Mouse (Mus musculus) adrenal gland (tissue): ENCODE results near the gene Get4.

Source experiments
- intact Hi-C: fragments of 180-260 bp; cut with DNase I; formaldehyde crosslinking; loops from one replicate; pipeline ENCODE4 v1.15.1; 2025
- long read RNA-seq, 2 experiments: library from polyadenylated mRNA; unstranded; transcript quantifications; one replicate each; pipeline ENCODE4 v2.0.0; 2020; ENCODE audit warnings: borderline replicate concordance in 1 of 2; ENCODE audit not compliant: insufficient replicate concordance in 1 of 2

Gene Get4
- long read RNA-seq, experiment 1, transcript Get4-202 (9 exons, 1,180 nt), result minor isoform, 23 of 131 reads
- long read RNA-seq, experiment 1, transcript Get4-201 (9 exons, 2,107 nt), result major isoform, 85 of 131 reads
- long read RNA-seq, experiment 1, partial matches to known transcripts, result 5 of 131 reads
- long read RNA-seq, experiment 1, other reads (novel, unspliced or antisense), result 17 of 131 reads
- long read RNA-seq, experiment 2, transcript Get4-202 (9 exons, 1,180 nt), result minor isoform, 12 of 108 reads
- long read RNA-seq, experiment 2, transcript Get4-201 (9 exons, 2,107 nt), result major isoform, 68 of 108 reads
- long read RNA-seq, experiment 2, partial matches to known transcripts, result 5 of 108 reads
- long read RNA-seq, experiment 2, other reads (novel, unspliced or antisense), result 23 of 108 reads

DNA sequence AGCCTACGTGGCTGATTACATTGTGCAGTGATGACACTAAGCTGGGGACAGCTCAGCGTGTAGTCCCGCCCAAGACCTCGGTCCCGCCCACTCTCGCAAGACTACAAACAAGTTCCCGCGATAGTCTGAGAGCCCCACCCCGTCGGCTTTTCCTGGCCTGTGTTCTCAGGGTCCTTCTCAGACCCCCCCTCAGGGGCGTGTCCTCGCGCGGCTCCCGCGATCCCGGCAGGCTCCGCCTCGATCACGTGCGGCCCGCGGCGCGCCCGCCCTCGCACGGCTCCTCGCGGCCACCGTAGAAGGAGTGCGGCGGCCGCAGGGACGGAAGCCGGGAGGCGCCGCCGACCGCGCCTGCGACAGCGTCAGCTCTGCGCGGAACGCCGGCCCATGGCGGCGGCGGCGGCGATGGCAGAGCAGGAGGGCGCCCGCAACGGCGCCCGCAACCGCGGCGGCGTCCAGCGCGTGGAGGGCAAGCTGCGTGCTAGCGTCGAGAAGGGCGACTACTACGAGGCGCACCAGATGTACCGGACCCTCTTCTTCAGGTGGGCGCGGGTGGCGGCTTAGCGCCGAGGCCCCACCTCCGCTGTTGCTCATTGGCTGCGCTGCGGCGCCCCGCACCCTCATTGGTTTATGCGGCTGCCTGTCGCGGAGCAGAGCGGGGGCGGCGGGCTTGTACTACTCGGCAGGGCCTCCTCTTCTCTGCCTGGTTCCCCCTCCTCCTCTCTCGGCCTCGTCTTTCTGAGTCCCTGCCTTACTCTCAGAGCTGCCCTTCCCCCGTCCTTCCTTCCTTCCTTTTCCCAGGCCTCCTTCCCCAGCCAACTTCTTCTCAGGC lies at the start of gene Get4:
Get4 (plus strand) TSS at position 244 of the 829 bp plus-strand sequence.
- intact Hi-C loops, result no loop called here

DNA sequence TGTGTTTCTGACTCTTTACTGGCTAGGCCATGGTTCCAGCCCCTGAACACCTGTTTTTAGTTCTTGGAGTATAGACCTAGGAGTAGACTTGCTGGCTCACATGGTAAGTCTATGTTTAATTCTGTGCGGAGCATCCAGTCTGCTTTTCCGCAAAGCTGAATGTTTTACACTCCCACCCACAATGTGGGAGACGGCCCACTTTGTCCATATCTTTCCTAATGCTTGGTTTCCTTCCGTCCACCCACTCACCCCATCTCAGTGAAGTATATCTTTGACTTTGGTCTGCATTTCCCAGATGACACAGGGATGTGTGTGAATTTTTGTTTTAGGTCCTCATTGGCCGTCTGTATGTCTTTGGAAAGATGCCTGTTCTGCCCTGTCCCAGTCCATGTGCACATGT lies 48.8 kb upstream of the Get4 start:
- intact Hi-C loops, result no loop called here

DNA sequence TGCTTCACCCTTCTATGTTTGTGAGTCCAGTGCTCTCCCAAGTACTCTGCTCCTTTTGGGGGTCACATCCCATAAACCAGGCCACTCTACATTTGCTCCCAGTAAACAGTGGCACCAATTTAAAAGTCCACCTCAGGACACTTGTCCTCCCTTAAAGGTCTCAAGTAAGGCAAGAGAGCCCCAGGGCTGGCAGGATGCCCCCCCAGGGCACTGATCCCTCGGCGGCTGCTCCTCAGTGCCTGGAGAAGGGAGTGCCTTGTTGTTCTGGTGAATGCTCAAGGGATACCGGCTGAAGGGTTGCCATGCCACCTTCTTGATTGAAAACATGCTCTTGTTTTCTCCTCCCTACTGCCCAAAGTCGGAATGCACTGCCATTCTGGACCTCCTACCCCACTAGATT lies 46.0 kb upstream of the Get4 start:
- intact Hi-C loops, result no loop called here

DNA sequence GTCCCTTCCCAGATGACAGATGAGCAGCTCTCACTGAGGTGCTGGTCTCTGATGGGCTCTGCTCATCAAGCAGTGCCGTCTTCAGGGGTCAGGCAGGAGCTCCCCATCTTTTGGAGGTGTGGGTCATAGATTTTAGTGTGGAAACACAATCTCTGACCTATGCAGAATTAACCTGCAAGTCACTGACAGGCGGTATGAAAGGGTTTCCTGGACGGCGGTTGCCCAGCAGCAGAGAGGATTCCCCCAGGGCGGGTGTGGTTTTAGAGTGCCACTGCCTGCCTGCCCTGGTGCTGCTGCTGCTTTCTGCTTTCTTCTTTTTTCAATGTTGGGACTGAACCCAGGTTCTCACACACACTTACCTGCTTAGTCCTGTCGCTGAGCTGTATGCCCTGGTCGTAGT lies 45.6 kb upstream of the Get4 start:
- intact Hi-C loops, result no loop called here

DNA sequence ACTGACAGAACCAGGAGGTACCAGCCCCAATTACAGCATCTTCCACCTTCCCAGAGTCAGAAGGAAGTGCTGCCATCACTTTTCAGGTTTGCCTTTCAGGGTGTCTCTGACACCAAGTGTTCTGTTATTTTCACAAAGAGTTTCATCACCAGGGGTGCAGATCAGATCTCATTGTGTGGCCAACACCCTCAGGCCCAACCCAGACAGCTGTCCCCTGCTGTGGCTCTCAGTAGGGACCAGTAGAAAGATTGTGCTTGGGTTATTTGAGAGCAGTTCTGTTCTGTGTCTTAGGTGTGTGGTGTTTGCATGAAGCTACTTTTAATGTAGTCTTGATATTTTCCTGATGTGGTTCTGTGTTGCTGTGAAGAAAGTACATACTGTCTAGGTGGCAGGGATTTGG lies 43.9 kb upstream of the Get4 start:
- intact Hi-C loops, result no loop called here

DNA sequence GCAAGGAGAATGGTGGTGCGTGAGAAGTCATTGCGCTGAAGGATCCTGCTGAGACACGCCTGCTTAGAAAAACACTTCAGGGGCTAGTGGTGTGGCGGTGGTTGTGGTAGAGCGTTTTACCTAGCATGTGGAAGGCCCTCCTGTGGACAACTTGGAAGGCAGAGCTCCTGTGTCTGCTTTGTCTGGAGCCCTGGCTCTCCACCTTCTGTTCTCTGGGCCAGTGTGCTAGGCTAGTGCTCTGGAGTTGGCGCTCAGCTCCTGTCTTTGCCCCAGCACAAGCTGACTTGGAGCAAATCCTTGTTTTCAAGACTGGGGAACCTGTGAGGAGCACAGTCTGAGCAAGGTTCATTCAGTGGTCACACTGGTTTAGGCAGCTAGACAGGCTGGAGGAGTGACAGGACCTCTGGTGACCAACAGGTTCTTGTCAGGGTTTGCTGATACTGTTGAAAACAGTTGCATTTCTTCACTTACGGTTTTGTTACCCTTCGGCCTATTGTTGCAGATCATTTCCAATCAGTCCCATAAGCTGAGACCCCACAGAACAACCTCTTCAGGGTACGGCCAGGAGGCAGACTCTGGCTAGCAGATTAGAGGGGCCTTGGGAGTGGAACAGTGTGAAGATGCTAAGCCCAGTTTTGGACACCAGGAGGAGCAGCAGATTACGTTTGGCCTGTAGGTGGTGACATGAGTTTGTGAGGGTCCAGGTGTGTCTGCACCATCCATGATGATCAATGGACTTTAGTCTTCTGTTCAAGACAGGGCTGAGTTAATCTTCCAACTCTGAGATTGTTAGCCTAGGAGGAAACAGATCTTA lies 43.0 kb upstream of the Get4 start:
- intact Hi-C loops, result no loop called here

DNA sequence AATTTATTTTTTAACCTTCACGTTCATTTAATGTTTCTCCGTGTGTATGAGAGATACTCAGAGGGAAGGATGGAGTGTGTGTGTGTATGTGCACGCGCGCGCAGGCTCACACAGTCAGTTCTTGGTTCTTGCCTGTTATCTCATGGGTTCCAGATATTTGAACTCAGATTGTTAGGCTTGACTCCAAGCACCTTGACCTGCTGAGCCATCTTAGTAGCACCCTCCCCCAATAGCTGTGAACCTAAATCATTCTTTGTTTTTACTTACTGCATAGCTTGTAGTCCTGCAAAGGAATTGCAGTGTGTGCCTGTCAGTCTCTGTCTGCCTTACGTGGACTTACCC lies 42.5 kb upstream of the Get4 start:
- intact Hi-C loops, result no loop called here

DNA sequence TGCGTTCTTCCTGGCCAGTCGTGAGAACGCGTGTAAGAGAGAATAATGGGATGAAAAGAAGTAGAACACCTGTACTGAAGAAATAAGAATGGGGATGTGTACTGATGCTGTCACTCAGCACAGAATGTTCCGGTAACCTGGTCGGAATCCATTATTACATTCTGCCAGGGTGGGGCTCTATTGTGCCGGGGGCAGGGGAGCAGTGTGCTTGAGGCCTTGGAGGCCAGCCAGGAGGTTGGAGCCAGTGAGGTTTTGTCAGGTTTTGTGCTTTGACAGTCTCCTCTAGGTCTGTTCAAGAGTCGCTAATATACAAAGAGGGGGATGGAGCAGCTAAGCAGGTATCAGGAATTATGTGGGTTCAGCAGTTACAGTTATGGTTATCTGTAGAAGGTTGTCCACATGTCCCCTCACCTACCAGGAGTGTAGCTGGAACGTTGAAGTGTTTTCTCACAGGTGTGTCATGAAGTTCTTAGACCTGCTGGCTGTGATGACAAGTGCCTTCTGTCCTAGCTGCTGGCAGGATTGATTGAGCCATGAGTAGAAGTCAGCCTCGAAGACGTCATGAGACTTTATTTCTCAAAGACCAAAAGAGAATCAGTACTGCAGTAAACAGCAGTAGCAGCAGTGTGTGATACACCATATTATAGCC lies 40.3 kb upstream of the Get4 start:
- intact Hi-C loops, result no loop called here

DNA sequence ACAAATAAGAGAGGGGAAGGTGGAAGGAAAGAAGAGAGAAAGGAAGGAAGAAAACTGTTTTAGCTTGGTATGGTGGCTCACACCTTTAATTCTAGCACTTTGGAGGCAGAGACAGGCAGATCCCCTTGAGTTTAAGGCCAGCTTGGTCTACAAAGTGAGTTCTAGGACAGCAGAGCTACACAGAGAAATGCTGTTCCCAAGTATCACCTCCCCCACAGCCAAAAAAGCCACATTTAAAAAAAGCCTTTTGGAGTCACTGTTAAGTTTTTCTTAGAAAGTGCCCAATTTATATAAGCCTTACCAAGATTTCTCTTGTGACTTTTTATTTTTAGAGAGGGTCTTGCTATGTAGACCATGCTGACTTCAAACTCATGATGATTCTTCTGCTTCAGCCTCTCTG lies 37.8 kb upstream of the Get4 start:
- intact Hi-C loops, result no loop called here

DNA sequence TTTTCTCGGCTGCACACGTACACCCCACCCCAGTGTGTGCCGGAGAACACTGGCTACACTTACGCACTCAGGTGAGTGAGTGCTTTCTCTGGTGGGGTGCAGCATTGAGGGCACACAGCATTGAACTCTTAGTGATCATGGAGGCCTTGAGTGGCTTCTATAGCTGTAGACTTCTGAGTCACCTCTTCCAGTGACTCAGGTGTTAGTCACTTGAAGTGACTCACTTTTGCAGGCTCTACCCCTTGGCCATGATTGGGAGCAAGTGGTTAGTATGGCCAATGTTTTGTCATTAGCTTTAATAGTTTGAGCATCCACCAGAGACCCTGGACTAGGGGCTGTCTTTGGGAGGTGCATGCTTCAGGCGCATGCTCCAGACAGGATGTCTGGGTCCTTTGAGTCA lies 36.9 kb upstream of the Get4 start:
- intact Hi-C loops, result no loop called here

DNA sequence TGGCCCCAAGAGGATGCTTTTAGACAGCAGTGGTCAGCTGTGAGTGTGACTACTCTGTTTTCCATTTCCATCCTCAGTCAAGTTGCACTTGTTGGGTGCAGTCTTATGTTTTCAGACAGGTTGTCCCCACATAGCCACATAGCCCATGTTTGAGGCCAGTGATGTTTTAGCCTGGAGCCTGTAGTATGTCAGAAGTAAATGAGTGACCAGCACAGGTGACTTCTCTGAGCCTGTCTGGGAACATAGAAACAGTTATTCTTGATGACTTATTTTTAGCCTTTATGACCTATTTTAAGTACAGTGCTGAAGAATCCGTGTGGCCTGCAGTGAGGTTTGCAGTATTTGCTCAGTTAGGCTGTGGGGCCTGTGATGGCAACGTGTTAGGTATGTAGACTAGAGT lies 36.0 kb upstream of the Get4 start:
- intact Hi-C loops, result no loop called here

DNA sequence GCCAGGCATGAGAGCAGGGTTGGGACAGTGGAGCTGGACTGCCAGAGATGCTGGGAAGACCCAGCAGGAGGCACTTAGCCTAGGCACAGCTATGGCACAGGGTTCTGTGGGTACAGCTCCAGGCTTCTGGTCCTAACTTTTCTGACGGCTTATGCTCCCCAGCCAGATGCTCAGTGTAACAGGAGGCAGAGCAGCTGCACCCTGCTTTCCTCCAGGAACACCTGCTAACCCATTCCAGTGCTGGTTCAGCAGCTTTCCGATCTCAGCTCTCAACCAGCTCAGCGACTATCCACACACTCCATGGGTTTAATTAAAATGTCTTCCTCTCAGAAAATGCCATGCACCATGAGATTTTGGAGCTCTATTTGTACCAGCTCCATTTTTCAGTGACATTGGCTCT lies 35.4 kb upstream of the Get4 start:
- intact Hi-C loops, result no loop called here

DNA sequence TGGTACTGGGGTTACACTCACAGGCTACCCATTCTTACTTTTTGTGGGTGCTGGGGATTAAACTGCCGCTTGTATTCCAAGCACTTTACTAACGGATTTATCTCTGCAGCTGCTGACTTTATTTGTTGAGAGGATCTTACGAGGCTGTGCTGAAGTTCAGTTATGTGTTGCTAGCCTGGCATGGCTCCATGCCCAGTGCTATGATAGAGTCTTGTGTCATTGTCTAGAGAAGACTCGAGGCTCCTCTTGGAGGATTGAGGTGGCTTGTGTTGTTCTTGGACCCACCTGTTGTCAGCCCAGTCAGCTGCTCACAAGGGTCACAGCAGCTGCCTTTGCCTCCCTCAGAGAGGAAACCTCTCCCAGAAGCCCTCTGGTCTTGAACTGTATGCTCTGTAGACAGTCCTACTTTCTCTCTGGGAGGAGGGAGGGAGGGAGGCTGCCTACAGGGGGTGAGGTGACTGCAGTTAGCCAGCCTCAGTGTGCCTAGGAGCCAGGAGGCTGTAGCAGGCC lies 32.1 kb upstream of the Get4 start:
- intact Hi-C loops, result no loop called here

DNA sequence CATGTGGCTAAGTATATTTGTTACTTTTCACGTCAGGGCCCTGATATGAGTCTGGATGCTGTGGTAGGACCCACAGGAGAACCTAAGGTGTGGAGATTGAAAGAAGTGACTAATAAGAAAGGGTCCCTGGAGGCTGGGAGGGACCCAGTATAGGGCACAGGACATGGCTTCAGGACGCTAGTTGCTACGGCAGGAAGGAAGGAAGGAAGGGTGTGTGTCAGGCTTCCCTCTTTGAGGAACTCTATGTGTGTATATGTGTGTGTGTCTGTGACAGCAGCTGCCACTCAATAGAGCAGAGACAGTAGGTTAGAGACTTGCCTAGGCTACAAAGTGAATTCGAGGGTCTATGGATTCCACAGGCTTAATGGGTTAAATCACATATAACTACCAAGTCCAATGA lies 31.5 kb upstream of the Get4 start:
- intact Hi-C loops, result no loop called here

DNA sequence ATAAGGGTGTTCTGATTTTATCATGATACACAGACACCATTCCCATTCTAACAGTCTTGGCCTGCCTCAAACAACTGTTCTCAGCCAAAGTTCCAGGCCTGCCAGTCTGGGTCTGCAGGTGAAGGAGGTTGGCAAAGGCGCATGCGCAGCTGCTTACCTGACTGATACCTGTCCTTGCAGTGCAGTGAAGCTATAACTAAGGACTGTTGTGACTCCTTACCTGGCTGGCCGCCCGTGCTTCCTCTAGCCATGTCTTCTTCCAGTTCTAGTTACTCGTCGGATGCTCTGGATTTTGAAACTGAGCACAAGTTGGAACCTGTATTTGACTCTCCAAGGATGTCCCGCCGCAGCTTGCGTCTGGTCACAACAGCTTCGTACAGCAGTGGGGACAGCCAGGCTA lies 28.8 kb upstream of the Get4 start:
- intact Hi-C loops, result no loop called here

DNA sequence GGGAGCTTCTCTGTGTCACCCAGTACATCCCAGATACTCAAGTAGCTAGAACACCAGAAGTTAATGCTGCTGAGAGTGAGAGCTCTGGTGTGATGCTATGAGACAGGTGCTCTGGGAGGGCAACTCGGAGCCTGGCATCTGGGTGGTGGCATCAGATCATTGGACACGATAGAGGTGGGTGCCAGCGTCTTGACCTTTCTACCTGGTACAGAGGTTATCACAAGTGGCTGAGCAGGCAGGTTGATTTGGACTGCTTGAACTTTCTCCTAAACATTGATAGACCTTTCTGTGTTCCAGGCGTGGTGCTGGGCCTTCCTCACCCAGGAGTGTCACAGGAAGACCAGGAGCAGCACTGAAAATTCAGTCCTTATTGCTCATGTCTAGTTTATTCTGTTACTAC lies 24.9 kb upstream of the Get4 start:
- intact Hi-C loops, result no loop called here

DNA sequence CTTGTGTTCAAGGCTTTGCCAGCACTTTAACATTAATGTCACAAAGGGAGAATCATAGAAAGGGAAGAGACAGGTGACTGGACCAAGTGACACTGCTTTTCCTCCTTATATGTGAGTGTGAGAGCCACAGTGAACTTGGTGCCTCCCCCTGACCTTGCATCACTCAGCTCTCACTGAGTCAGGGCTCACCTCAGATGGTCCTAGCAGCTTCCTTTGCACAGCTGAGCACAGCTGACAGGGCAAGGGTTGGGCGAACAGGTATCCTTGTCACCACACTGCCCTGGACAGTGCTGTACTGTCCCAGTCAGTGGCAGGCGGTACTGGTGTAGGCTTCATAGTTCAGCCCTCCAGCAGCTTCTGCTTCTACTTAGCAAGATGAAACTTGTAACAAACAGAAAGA lies 24.5 kb upstream of the Get4 start:
- intact Hi-C loops, result no loop called here

DNA sequence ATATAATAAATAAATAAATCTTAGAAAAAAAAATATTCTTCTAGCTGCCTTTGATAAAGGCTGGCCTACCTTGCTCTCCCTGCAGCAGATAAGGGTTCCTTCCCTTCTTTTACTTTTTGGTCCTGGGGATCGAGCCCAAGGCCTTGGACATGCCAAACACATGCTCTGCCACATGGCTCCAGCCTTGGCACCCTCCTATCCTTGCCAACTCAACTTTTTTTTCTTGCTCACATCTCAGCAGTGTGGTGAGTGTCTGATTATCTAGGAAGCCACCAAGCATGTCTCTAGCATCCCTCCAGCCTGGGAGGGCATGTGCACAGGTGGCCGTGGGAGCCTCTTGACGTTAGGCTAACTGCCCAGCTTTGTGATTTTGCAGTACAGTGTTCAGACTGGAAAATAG lies 23.8 kb upstream of the Get4 start:
- intact Hi-C loops, result no loop called here

DNA sequence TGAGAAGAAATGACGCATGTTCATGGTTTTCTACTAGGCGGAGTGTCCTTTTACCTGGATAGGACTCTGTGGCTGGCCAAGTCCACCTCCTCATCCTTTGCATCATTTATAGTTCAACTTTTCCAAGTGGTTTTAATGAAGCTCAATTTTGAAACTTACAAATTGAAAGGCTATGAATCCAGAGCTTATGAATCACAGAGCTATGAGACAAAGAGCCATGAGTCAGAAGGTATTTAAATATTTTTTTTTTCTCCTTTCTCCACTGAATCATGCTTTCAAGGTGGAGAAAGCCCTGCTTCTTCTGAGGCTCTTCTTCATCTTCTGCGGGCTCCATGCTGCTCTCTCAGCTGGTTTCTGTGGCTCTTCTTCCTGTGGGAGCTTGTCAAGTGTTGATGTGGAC lies 22.4 kb upstream of the Get4 start:
- intact Hi-C loops, result no loop called here

DNA sequence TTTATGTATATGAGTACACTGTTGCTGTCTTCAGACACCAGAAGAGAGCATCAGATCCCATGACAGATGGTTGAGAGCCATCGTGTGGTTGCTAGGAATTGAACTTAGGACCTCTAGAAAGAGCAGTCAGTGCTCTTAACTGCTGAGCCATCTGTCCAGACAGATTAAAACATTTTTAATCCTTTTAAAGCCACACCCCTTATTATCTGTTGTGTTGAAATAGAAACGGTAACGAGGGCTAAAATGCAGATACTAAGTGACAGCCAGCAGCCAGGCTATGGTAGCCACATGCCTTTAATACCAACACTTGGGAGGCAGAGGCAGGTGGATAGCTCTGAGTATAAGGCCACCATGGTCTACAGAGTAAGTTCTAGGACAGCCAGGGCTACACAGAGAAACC lies 20.0 kb upstream of the Get4 start:
- intact Hi-C loops, result no loop called here

DNA sequence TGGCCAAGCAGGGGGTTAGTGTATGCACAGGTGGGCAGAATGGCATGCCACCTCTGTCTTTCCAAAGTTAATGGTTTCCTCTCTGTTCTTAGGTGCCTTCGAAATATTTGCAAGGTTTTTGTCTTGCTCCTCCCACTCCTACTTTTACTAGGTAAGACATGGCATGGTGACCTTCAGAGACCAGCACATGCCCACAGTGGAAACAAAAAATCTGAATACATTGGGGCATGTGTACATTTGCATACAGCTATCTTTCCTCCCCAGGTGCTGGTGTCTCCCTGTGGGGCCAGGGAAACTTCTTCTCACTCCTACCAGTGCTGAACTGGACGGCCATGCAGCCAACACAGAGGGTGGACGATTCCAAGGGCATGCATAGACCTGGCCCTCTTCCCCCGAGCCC lies 17.7 kb upstream of the Get4 start:
- intact Hi-C loops, result no loop called here
